Mouse (Mus musculus) thymus, postnatal 10 days (tissue): ENCODE data around the gene Kif9.

ENCODE experiments used
- DNase-seq, 2 experiments: peaks; one replicate each; pipeline ENCODE4 v3.0.0; 2021; ENCODE audit warnings: low spot score in 2 of 2

The Kif9 gene

GRCm38 (mm10) chr9:110476124-110477091 lies at the start of gene Kif9, which contains the start of gene Klhl18:
Gene Kif9 (plus strand): TSS chr9:110476958.
Gene Klhl18 (minus strand): TSS chr9:110476694.
- peak; percentile 86 to 87 for DNase-seq

GRCm38 (mm10) chr9:110431241-110431640 lies 45.5 kb upstream of the Kif9 start:
- DNase-seq = no peak

- DNase-seq = no peak
Measured at GRCm38 (mm10) chr9:110433045-110433444, 43.7 kb upstream of the Kif9 start.

GRCm38 (mm10) chr9:110436041-110436440 lies 40.7 kb upstream of the Kif9 start:
- no peak for DNase-seq

GRCm38 (mm10) chr9:110440049-110440448 lies 36.7 kb upstream of the Kif9 start:
- no peak for DNase-seq

GRCm38 (mm10) chr9:110440559-110440958 lies 36.2 kb upstream of the Kif9 start:
- no peak for DNase-seq

- no peak for DNase-seq
Measured at GRCm38 (mm10) chr9:110448356-110448755, 28.4 kb upstream of the Kif9 start.

- peak; percentile 44 to 78 for DNase-seq
Measured at GRCm38 (mm10) chr9:110448857-110449617, 27.7 kb upstream of the Kif9 start.

- no peak for DNase-seq
Measured at GRCm38 (mm10) chr9:110452523-110452922, 24.2 kb upstream of the Kif9 start.

- no peak for DNase-seq
Measured at GRCm38 (mm10) chr9:110457926-110458325, 18.8 kb upstream of the Kif9 start.

GRCm38 (mm10) chr9:110459145-110459727 lies 17.5 kb upstream of the Kif9 start:
- DNase-seq = no peak

GRCm38 (mm10) chr9:110460884-110461815 lies 15.6 kb upstream of the Kif9 start:
- DNase-seq = peak; percentile 19 to 31

GRCm38 (mm10) chr9:110462321-110462720 lies 14.4 kb upstream of the Kif9 start:
- DNase-seq = no peak

- DNase-seq = no peak
Measured at GRCm38 (mm10) chr9:110463983-110464591, 12.7 kb upstream of the Kif9 start.

- DNase-seq = no peak
Measured at GRCm38 (mm10) chr9:110465336-110465735, 11.4 kb upstream of the Kif9 start.

- peak; percentile 19 to 56 for DNase-seq
Measured at GRCm38 (mm10) chr9:110466179-110466578, 10.6 kb upstream of the Kif9 start.

GRCm38 (mm10) chr9:110477951-110478350 lies 1.2 kb downstream of the Kif9 start:
- no peak for DNase-seq

GRCm38 (mm10) chr9:110478639-110479038 lies 1.9 kb downstream of the Kif9 start:
- no peak for DNase-seq

GRCm38 (mm10) chr9:110488841-110489240 lies 12.1 kb downstream of the Kif9 start:
- no peak for DNase-seq

GRCm38 (mm10) chr9:110490913-110491312 lies 14.2 kb downstream of the Kif9 start:
- peak in 1 of 2 experiments; percentile 26 for DNase-seq

- no peak for DNase-seq
Measured at GRCm38 (mm10) chr9:110525737-110526136, 49.0 kb downstream of the Kif9 start.
